Mouse (Mus musculus): ENCODE results near the gene Tcaf1. TPM values are rescaled to one million over a fixed set of nuclear protein-coding genes. Genes with fewer than 3 reads are reported as not detected.

Tcaf1 gene
- total RNA-seq (2023) = under 1 TPM in 1 of 2 experiments, not detected in 1; 0.18 TPM

GRCm38 (mm10) chr6:42709291-42710211, at the start of gene Tcaf1:
TSS of gene Tcaf1 (minus strand) at chr6:42710088.

GRCm38 (mm10) chr6:42756104-42756503, 46.2 kb upstream of the Tcaf1 start, which contains the start of gene Olfr38:
TSS of gene Olfr38 (plus strand) at chr6:42756404.

GRCm38 (mm10) chr6:42739071-42739470, 29.2 kb upstream of the Tcaf1 start, which contains the start of gene Olfr453:
TSS of gene Olfr453 (plus strand) at chr6:42739371.

GRCm38 (mm10) chr6:42644912-42645549, 64.9 kb downstream of the Tcaf1 start, which contains the start of gene Tcaf2:
TSS of gene Tcaf2 (minus strand) at chr6:42645254.

Other genes starting within 250 kb of the Tcaf1 start
- not detected for gene Olfr458, start 244.9 kb downstream of the Tcaf1 start, total RNA-seq (2023)
- not detected for gene Olfr457, start 233.8 kb downstream of the Tcaf1 start, total RNA-seq (2023)
- not detected for gene Olfr456, start 222.9 kb downstream of the Tcaf1 start, total RNA-seq (2023)
- gene Olfr455, start 162.5 kb downstream of the Tcaf1 start, total RNA-seq (2023) = not detected
- gene Tcaf3, start 112.4 kb downstream of the Tcaf1 start, total RNA-seq (2023) = not detected
- gene Tcaf2, start 64.8 kb downstream of the Tcaf1 start, total RNA-seq (2023) = not detected
- gene Olfr453, start 29.3 kb upstream of the Tcaf1 start, total RNA-seq (2023) = not detected
- gene Olfr38, start 46.3 kb upstream of the Tcaf1 start, total RNA-seq (2023) = not detected
- gene Olfr452, start 75.0 kb upstream of the Tcaf1 start, total RNA-seq (2023) = not detected
- not detected for gene Olfr450, start 101.9 kb upstream of the Tcaf1 start, total RNA-seq (2023)
- not detected for gene Olfr449, start 124.3 kb upstream of the Tcaf1 start, total RNA-seq (2023)
- not detected for gene Olfr448, start 180.4 kb upstream of the Tcaf1 start, total RNA-seq (2023)
- not detected for gene Olfr447, start 198.8 kb upstream of the Tcaf1 start, total RNA-seq (2023)
- not detected for gene Olfr446, start 211.3 kb upstream of the Tcaf1 start, total RNA-seq (2023)
- not detected for gene Olfr444, start 239.0 kb upstream of the Tcaf1 start, total RNA-seq (2023)

All from neutrophil, adult 59 days (primary cell).